Mouse (Mus musculus) kidney, postnatal 0 days (tissue): ENCODE data around the gene Rsph3b. TPM values are rescaled to one million over a fixed set of nuclear protein-coding genes. Genes with fewer than 3 reads are reported as not detected.
"Not testable (repeated sequence)": the region's sequence is repeated elsewhere in the genome, so short reads cannot be mapped to it uniquely, and the experiment has no call there.

Source experiments
- ATAC-seq: fragments of 200-750 bp; cut with Nextera tagmentation; replicated peaks from 2 replicates; pipeline ENCODE4 v1.8.0; 2017; ENCODE audit warnings: low read depth, moderate number of reproducible peaks, moderate TSS enrichment, moderate library complexity; ENCODE audit not compliant: low FRiP score
- DNase-seq: peaks from one replicate; pipeline ENCODE4 v3.0.0-alpha.2; 2016; ENCODE audit warnings: low spot score
- H3K27ac ChIP-seq: fragments of 300-500 bp; sonication (generic); 2 replicates; pipeline ENCODE4 v1.5.1; 2014; ENCODE audit warnings: mild to moderate bottlenecking
- H3K27me3 ChIP-seq: fragments of 300-500 bp; sonication (generic); 2 replicates; pipeline ENCODE4 v1.6.1; 2014; ENCODE audit warnings: low read length, mixed read lengths; ENCODE audit not compliant: insufficient read depth
- H3K36me3 ChIP-seq: fragments of 300-500 bp; sonication (generic); 2 replicates; pipeline ENCODE4 v1.6.1; 2014; ENCODE audit warnings: low read length, mixed read lengths; ENCODE audit not compliant: insufficient read depth
- H3K4me1 ChIP-seq: fragments of 300-500 bp; sonication (generic); replicated peaks from 2 replicates; pipeline ENCODE4 v1.6.1; 2014; ENCODE audit warnings: antibody characterized with exemption, low read length, mixed read lengths; ENCODE audit not compliant: insufficient read depth
- H3K4me2 ChIP-seq: fragments of 300-500 bp; sonication (generic); 2 replicates; pipeline ENCODE4 v1.6.1; 2014; ENCODE audit warnings: mild to moderate bottlenecking, low read length, moderate library complexity, mixed read lengths
- H3K4me3 ChIP-seq: fragments of 300-500 bp; sonication (generic); replicated peaks from 2 replicates; pipeline ENCODE4 v1.5.1; 2014; ENCODE audit warnings: low read depth, low read length
- H3K9ac ChIP-seq: fragments of 300-500 bp; sonication (generic); 2 replicates; pipeline ENCODE4 v1.6.1; 2014; ENCODE audit warnings: low read depth, low read length
- H3K9me3 ChIP-seq: fragments of 300-500 bp; sonication (generic); replicated peaks from 2 replicates; pipeline ENCODE4 v1.6.1; 2016; ENCODE audit warnings: low read length, inconsistent platforms, mixed read lengths
- CTCF ChIP-seq: IDR thresholded peaks from 2 replicates; pipeline ENCODE4 v1.5.1; 2016; ENCODE audit warnings: antibody characterized with exemption, low read depth, mild to moderate bottlenecking, moderate library complexity
- WGBS: fragments of 180-500 bp; shearing (Covaris S2); extraction: QIAGEN DNeasy Blood & Tissue Kit; methylation state at CpG from one replicate; pipeline ENCODE4 v1.1.7; 2014; 5-methylcytosine and 5-hydroxymethylcytosine counted together
- polyA plus RNA-seq: library from polyadenylated mRNA; unstranded; fragments of >200 nt; fragmentation: Nextera tagmentation; extraction: Ambion mirVana; gene quantifications from 2 replicates; pipeline ENCODE4 v1.2.1, GENCODE M21; 2015

Rsph3b gene
- polyA plus RNA-seq, 1 experiment from 2014 or later, result 63.4 TPM

- not testable (repeated sequence) for DNase-seq, H3K9me3 ChIP-seq, H3K36me3 ChIP-seq, H3K27ac ChIP-seq, H3K4me2 ChIP-seq, H3K4me3 ChIP-seq, H3K4me1 ChIP-seq, ATAC-seq, H3K27me3 ChIP-seq, H3K9ac ChIP-seq
- WGBS, result 91% methylated on average over 3 of the region's 3 CpGs
Measured at GRCm38 (mm10) chr17:6919388-6919787, 29.1 kb downstream of the Rsph3b start.

- WGBS, result 96% methylated on average over 2 of the region's 4 CpGs
- H3K9ac ChIP-seq, result not testable (repeated sequence)
Measured at GRCm38 (mm10) chr17:6915282-6915681, 33.2 kb downstream of the Rsph3b start.

GRCm38 (mm10) chr17:6914066-6914465 lies 34.4 kb downstream of the Rsph3b start:
- not testable (repeated sequence) for H3K27ac ChIP-seq, H3K27me3 ChIP-seq, H3K9ac ChIP-seq, DNase-seq, H3K36me3 ChIP-seq, H3K4me1 ChIP-seq, H3K4me2 ChIP-seq, H3K4me3 ChIP-seq, ATAC-seq, H3K9me3 ChIP-seq
- WGBS, result 25% methylated on average over 1 of the region's 6 CpGs

More at GRCm38 (mm10) chr17:6915282-6915681, 33.2 kb downstream of the Rsph3b start:
- ATAC-seq, H3K4me1 ChIP-seq, H3K4me2 ChIP-seq, DNase-seq, H3K27me3 ChIP-seq, H3K9me3 ChIP-seq, H3K4me3 ChIP-seq, H3K36me3 ChIP-seq, H3K27ac ChIP-seq: not testable (repeated sequence)

- not testable (repeated sequence) for DNase-seq, H3K4me1 ChIP-seq, H3K9ac ChIP-seq, H3K27me3 ChIP-seq, H3K36me3 ChIP-seq, H3K9me3 ChIP-seq, ATAC-seq, H3K4me3 ChIP-seq, H3K27ac ChIP-seq, H3K4me2 ChIP-seq
- TF ChIP-seq CTCF, result 0 out of 2 replicates have a peak, but pooled peaks have one; percentile 26
- WGBS, result 73% methylated on average over 1 of the region's 2 CpGs
Measured at GRCm38 (mm10) chr17:6900361-6900760, 48.1 kb downstream of the Rsph3b start.

GRCm38 (mm10) chr17:6897996-6898562 lies 50.4 kb downstream of the Rsph3b start:
- not testable (repeated sequence) for H3K4me2 ChIP-seq, H3K36me3 ChIP-seq, H3K4me3 ChIP-seq, H3K27me3 ChIP-seq, H3K9ac ChIP-seq, H3K27ac ChIP-seq, H3K9me3 ChIP-seq, DNase-seq, H3K4me1 ChIP-seq
- 0 out of 2 replicates have a peak, but pooled peaks have one; percentile 29 for ATAC-seq
- WGBS, result 45% methylated on average over 7 of the region's 7 CpGs

GRCm38 (mm10) chr17:6896756-6897155 lies 51.7 kb downstream of the Rsph3b start:
- no peaks in the 10 kb centered on the region for H3K36me3 ChIP-seq
- no peak overlapping the region for H3K9ac ChIP-seq
- H3K4me3 ChIP-seq, result no peak overlapping the region
- H3K4me2 ChIP-seq, result no peak overlapping the region
- 80% methylated on average over 4 of the region's 4 CpGs for whole genome bisulfite sequencing
- no peaks in the 10 kb centered on the region for H3K4me1 ChIP-seq
- no peak overlapping the region for H3K27ac ChIP-seq
- DNase-seq, result peak; percentile 4
- no peak for ATAC-seq
- H3K27me3 ChIP-seq, result no peaks in the 10 kb centered on the region
- no peaks in the 10 kb centered on the region for H3K9me3 ChIP-seq
- peak; percentile 31; the same call in 1 of the 2 replicates for TF ChIP-seq CTCF

GRCm38 (mm10) chr17:6893332-6893731 lies 55.1 kb downstream of the Rsph3b start:
- H3K4me2 ChIP-seq, result no peak overlapping the region
- H3K27ac ChIP-seq, result no peak overlapping the region
- WGBS, result 73% methylated on average over 10 of the region's 10 CpGs
- H3K27me3 ChIP-seq, result no peaks in the 10 kb centered on the region
- TF ChIP-seq CTCF, result no peak
- no peaks in the 10 kb centered on the region for H3K4me1 ChIP-seq
- DNase-seq, result no peak
- H3K36me3 ChIP-seq, result no peaks in the 10 kb centered on the region
- no peak overlapping the region for H3K4me3 ChIP-seq
- no peak for ATAC-seq
- H3K9me3 ChIP-seq, result no peaks in the 10 kb centered on the region
- H3K9ac ChIP-seq, result no peak overlapping the region
